Mouse (Mus musculus) intestine, postnatal 0 days (tissue): ENCODE measurements around the gene Abcc9. TPM values are rescaled to one million over a fixed set of nuclear protein-coding genes. Genes with fewer than 3 reads are reported as not detected.
A peak's percentile ranks its signal among the peaks of the same experiment; 100 is the strongest.

Source experiments
- ATAC-seq: fragments of 200-750 bp; cut with Nextera tagmentation; 2 replicates; pipeline ENCODE4 v1.8.0; 2017; ENCODE audit warnings: mild to moderate bottlenecking, moderate TSS enrichment, moderate library complexity
- H3K27ac ChIP-seq: fragments of 300-500 bp; sonication (generic); 2 replicates; pipeline ENCODE4 v1.5.1; 2014; ENCODE audit warnings: mild to moderate bottlenecking, low read depth, low read length, moderate library complexity
- H3K27me3 ChIP-seq: fragments of 300-500 bp; sonication (generic); replicated peaks from 2 replicates; pipeline ENCODE4 v1.6.1; 2014; ENCODE audit warnings: low read length, mixed read lengths; ENCODE audit not compliant: control insufficient read depth, insufficient read depth
- H3K36me3 ChIP-seq: fragments of 300-500 bp; sonication (generic); 2 replicates; pipeline ENCODE4 v1.6.1; 2014; ENCODE audit warnings: mild to moderate bottlenecking, moderate library complexity; ENCODE audit not compliant: control insufficient read depth, insufficient read depth
- H3K4me1 ChIP-seq: fragments of 300-500 bp; sonication (generic); replicated peaks from 2 replicates; pipeline ENCODE4 v1.6.1; 2014; ENCODE audit warnings: antibody characterized with exemption, low read length, mixed read lengths; ENCODE audit not compliant: control insufficient read depth, insufficient read depth
- H3K4me2 ChIP-seq: fragments of 300-500 bp; sonication (generic); replicated peaks from 2 replicates; pipeline ENCODE4 v1.6.1; 2014; ENCODE audit warnings: low read depth, mild to moderate bottlenecking, moderate library complexity
- H3K4me3 ChIP-seq: fragments of 300-500 bp; sonication (generic); 2 replicates; pipeline ENCODE4 v1.5.1; 2014; ENCODE audit warnings: low read depth, low read length
- H3K9ac ChIP-seq: fragments of 300-500 bp; sonication (generic); 2 replicates; pipeline ENCODE4 v1.6.1; 2014; ENCODE audit warnings: mild to moderate bottlenecking, low read depth, low read length
- H3K9me3 ChIP-seq: fragments of 300-500 bp; sonication (generic); 2 replicates; pipeline ENCODE4 v1.6.1; 2016; ENCODE audit warnings: mixed run types; ENCODE audit not compliant: control insufficient read depth
- CTCF ChIP-seq: sonication (generic); IDR thresholded peaks from 2 replicates; pipeline ENCODE4 v1.5.1; 2016; ENCODE audit warnings: low read depth, mild to moderate bottlenecking, control low read depth, antibody characterized with exemption, moderate library complexity
- WGBS: fragments of 180-500 bp; shearing (Covaris S2); extraction: QIAGEN DNeasy Blood & Tissue Kit; methylation state at CpG from one replicate; pipeline ENCODE4 v1.1.7; 2014; 5-methylcytosine and 5-hydroxymethylcytosine counted together
- polyA plus RNA-seq: library from polyadenylated mRNA; unstranded; fragments of >200 nt; fragmentation: Nextera tagmentation; extraction: Ambion mirVana; gene quantifications from 2 replicates; pipeline ENCODE4 v1.2.1, GENCODE M21; 2015

Abcc9 gene
- 5.0 and 5.1 TPM in 2 replicates for polyA plus RNA-seq

DNA sequence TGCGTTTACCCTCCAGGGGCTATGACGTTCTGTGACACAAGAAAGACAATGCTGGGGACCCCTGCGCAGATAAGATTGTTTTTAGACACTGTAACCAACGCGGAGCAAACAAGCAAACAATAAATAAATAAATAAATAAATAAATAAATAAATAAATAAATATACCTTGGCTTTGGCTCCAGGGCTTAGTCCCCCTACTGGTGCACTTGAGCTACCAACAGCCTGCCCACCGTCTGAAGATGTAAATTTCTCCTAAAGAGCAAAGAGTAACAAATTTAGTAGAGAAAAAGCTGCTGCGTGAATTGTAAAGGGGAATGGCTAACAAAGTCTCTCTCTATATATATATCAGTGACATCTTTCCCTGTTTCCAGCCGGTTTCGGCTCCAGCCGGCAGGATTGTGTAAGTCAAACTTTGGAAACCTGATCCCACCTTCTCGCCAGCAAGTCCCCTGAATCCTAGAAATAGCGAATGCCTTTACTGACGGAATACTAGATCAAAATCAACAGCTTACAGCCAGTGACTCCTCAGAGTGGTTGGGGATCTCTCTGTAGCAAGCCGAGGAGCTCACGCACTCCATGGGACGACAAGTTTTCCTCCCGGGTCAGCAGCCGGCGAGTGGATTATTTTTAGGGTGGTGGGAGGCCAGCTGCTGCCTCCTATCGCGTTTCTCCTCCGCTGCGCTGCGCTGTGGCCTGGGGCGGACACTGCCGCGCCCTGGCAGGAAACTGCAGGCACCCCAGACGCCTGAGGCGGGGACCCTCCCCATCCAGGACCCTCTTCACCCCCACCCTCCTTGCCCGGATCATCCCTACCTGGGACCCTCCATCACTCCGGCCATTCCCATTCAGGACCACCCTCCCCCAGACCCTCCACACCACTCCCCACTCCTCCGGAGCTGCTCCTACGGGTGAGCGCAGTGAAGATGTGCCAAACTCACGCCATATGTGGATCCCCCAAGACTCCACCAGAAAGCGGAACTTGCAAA is at the start of gene Abcc9:
Abcc9 (minus strand) TSS at position 664 of the 986 bp plus-strand sequence.
- Histone ChIP-seq H3K27me3 (peaks cover 7% of the 10 kb centered on the region; the same call in 1 of the 2 replicates), H3K4me2 (peak within 1 kb of the TSS; percentile 60), H3K9me3 (no peaks in the 10 kb centered on the region), H3K9ac (peak within 1 kb of the TSS; percentile 48), H3K4me1 (no peaks in the 10 kb centered on the region), H3K27ac (peak within 1 kb of the TSS; percentile 11; the same call in 1 of the 2 replicates), H3K36me3 (no peaks in the 10 kb centered on the region), H3K4me3 (peak within 1 kb of the TSS; percentile 32)
- peak; percentile 49 for TF ChIP-seq CTCF
- no peak for ATAC-seq
- 8% methylated on average over 36 of the region's 36 CpGs for WGBS

DNA sequence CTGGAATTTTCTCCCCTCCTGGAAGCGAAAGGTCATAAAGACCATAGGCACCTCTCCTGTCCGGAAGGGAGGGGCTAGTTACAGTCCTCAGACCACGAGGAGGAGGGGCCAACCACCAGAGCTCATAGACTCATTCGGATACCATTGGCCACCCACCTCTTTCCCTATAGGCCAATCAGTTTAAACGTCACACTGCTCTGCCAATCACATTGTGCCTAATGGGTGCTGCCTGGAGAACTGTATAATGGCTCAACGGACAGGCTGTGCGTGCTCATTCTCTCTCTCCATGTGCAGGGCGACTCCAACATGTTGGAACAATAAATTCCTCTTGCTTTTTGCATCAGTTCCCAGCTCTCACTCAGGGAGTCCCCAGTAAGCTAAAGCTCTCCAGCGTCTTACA is 49.2 kb upstream of the Abcc9 start:
- H3K4me2 ChIP-seq, result no peak overlapping the region
- no peak for TF ChIP-seq CTCF
- H3K9ac ChIP-seq, result no peak overlapping the region
- H3K27me3 ChIP-seq, result no peaks in the 10 kb centered on the region
- H3K36me3 ChIP-seq, result no peaks in the 10 kb centered on the region
- no peak overlapping the region for H3K27ac ChIP-seq
- no peak for ATAC-seq
- no peak overlapping the region for H3K4me3 ChIP-seq
- H3K9me3 ChIP-seq, result no peaks in the 10 kb centered on the region
- H3K4me1 ChIP-seq, result no peaks in the 10 kb centered on the region; the same call in 1 of the 2 replicates
- WGBS, result 69% methylated on average over 9 of the region's 9 CpGs

DNA sequence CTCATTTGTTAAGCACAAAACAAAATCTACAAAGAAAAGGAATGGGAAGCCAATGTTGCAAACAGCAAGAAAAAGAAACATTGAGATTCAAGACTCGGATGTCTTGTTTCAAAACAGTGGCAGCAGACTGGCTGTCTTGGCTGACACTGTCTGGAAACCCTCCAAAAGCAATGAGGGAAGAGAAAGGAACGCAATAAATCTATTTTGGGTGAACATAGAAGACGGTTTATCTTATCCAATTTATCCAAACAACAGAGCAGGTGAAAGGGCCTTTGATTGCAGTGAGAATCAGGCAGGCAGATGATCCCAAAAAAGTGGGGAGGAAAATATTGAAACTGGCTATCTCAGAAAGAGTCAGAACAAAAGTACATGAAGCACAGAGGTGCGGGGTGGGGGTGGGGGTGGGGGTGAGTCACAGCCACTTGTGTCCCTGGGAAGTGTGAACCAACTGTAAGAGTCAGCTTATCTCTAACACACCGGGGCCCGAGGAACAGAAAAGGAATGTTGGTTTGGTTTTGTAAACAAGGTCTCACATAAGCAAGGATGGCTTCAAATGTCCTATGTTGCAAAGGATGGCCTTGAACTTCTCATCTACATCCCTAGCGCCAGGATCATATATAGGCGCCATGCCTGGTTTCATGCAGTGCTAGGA is 46.1 kb upstream of the Abcc9 start:
- no peaks in the 10 kb centered on the region for H3K9me3 ChIP-seq
- 49% methylated on average over 8 of the region's 8 CpGs for WGBS
- no peaks in the 10 kb centered on the region for H3K36me3 ChIP-seq
- H3K4me1 ChIP-seq, result no peaks in the 10 kb centered on the region; the same call in 1 of the 2 replicates
- H3K4me3 ChIP-seq, result no peak overlapping the region
- no peak overlapping the region for H3K4me2 ChIP-seq
- H3K27me3 ChIP-seq, result no peaks in the 10 kb centered on the region
- no peak for TF ChIP-seq CTCF
- no peak overlapping the region for H3K9ac ChIP-seq
- no peak for ATAC-seq
- H3K27ac ChIP-seq, result no peak overlapping the region

DNA sequence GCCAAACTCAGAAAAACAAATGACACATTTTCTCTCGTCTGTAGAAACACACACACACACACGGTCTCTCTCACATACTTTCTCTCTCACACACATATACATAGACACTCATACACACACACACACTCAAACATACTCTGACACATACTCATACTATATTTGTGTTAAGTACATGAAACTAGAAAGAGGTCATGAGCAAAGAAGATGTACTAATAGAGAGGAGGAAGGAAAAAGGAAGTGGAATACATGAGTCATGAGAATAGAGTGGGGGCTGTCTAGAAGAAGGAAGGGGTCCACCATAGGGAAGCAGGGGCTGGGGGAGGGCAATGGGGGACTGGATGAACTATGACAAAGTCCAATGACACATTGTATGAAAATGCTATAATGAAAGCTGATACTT is 45.0 kb upstream of the Abcc9 start:
- ATAC-seq, result no peak
- Histone ChIP-seq H3K4me3 (no peak overlapping the region), H3K27me3 (no peaks in the 10 kb centered on the region), H3K36me3 (no peaks in the 10 kb centered on the region), H3K27ac (no peak overlapping the region), H3K4me1 (no peaks in the 10 kb centered on the region; the same call in 1 of the 2 replicates), H3K9me3 (no peaks in the 10 kb centered on the region), H3K9ac (no peak overlapping the region), H3K4me2 (no peak overlapping the region)
- no peak for TF ChIP-seq CTCF
- 55% methylated on average over 2 of the region's 2 CpGs for WGBS

DNA sequence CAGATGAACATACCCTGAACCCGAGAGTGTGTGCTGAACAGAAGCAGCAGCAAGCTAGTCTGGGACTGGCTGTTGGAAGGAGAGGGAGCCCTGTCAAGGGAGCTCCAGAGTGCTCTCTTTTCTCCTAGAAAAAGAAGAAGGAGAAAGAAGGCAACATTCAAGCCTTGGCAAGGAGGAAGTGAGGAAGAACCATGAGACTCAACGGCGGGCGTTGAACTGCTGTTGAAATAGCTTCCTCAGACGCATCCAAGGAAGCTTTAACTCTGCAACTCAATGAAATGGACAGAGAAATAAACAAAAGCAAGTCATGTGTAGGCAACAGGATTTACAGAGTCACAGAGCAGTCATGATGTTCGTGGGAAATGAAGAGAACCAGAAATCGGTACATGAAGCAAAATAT is 44.6 kb upstream of the Abcc9 start:
- WGBS, result 47% methylated on average over 7 of the region's 7 CpGs
- Histone ChIP-seq H3K4me3 (no peak overlapping the region), H3K9me3 (no peaks in the 10 kb centered on the region), H3K4me1 (no peaks in the 10 kb centered on the region; the same call in 1 of the 2 replicates), H3K9ac (no peak overlapping the region; the same call in 1 of the 2 replicates), H3K27me3 (no peaks in the 10 kb centered on the region), H3K36me3 (no peaks in the 10 kb centered on the region), H3K27ac (no peak overlapping the region), H3K4me2 (0 out of 2 replicates have a peak overlapping the region, but pooled peaks have one; percentile 18)
- TF ChIP-seq CTCF, result no peak
- no peak for ATAC-seq

DNA sequence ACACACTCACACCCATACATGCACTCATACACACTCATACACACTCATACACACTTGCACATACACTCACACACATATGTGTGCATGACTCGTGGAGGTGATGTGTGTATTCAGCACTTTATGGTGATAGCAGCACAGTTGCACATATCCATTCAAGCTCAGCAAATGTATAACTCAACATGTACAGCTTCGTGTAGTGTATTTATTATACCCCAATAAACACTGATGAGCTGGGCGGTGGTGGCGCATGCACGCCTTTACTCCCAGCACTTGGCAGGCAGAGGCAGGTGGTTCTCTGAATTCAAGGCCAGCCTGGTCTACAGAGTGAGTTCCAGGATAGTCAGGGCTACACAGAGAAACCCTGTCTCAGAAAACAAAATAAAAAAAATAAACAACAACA is 43.4 kb upstream of the Abcc9 start:
- WGBS, result 40% methylated on average over 5 of the region's 5 CpGs
- no peaks in the 10 kb centered on the region for H3K36me3 ChIP-seq
- no peaks in the 10 kb centered on the region; the same call in 1 of the 2 replicates for H3K4me1 ChIP-seq
- no peak overlapping the region for H3K27ac ChIP-seq
- no peaks in the 10 kb centered on the region for H3K27me3 ChIP-seq
- no peak overlapping the region for H3K4me2 ChIP-seq
- no peak for TF ChIP-seq CTCF
- H3K9me3 ChIP-seq, result no peaks in the 10 kb centered on the region
- H3K4me3 ChIP-seq, result no peak overlapping the region
- no peak overlapping the region for H3K9ac ChIP-seq
- ATAC-seq, result peak; percentile 75
